Mouse (Mus musculus) induced T-regulatory cell, adult 2 months (primary cell): ENCODE data around the gene Tcam1.

Source experiments
- DNase-seq: peaks from one replicate; pipeline ENCODE4 v3.0.0-alpha.2; 2012; ENCODE audit warnings: low read depth

Tcam1 gene

GRCm38 (mm10) chr11:106276454-106276853 is at the start of gene Tcam1:
Gene Tcam1, plus strand, starts transcription at chr11:106276672.
- peak; percentile 99 for DNase-seq

GRCm38 (mm10) chr11:106233978-106234377 is 42.5 kb upstream of the Tcam1 start:
- DNase-seq = peak; percentile 26

GRCm38 (mm10) chr11:106246834-106247233 is 29.6 kb upstream of the Tcam1 start:
- peak; percentile 63 for DNase-seq

GRCm38 (mm10) chr11:106249326-106249725 is 27.1 kb upstream of the Tcam1 start:
- no peak for DNase-seq

GRCm38 (mm10) chr11:106254767-106255166 is 21.7 kb upstream of the Tcam1 start:
- no peak for DNase-seq

GRCm38 (mm10) chr11:106255174-106255573 is 21.3 kb upstream of the Tcam1 start:
- DNase-seq = no peak

GRCm38 (mm10) chr11:106255685-106256451 is 20.6 kb upstream of the Tcam1 start, which contains the start of the genes Ftsj3 and Psmc5:
Gene Ftsj3, minus strand, starts transcription at chr11:106256079.
Gene Psmc5, plus strand, starts transcription at chr11:106256154.
- peak; percentile 100 for DNase-seq

- no peak for DNase-seq
Measured at GRCm38 (mm10) chr11:106256775-106257174, 19.7 kb upstream of the Tcam1 start.

- DNase-seq = no peak
Measured at GRCm38 (mm10) chr11:106260826-106261450, 15.5 kb upstream of the Tcam1 start.

GRCm38 (mm10) chr11:106263963-106264362 is 12.5 kb upstream of the Tcam1 start:
- no peak for DNase-seq

- no peak for DNase-seq
Measured at GRCm38 (mm10) chr11:106264988-106265387, 11.5 kb upstream of the Tcam1 start.

- no peak for DNase-seq
Measured at GRCm38 (mm10) chr11:106265570-106265969, 10.9 kb upstream of the Tcam1 start.

GRCm38 (mm10) chr11:106266431-106266830 is 10.0 kb upstream of the Tcam1 start:
- no peak for DNase-seq

- DNase-seq = no peak
Measured at GRCm38 (mm10) chr11:106267311-106267852, 9.1 kb upstream of the Tcam1 start.

GRCm38 (mm10) chr11:106267871-106268270 is 8.6 kb upstream of the Tcam1 start:
- no peak for DNase-seq

GRCm38 (mm10) chr11:106268326-106269059 is 8.0 kb upstream of the Tcam1 start:
- no peak for DNase-seq

- DNase-seq = no peak
Measured at GRCm38 (mm10) chr11:106269060-106269431, 7.4 kb upstream of the Tcam1 start.

- DNase-seq = no peak
Measured at GRCm38 (mm10) chr11:106271131-106271793, 5.2 kb upstream of the Tcam1 start.

- DNase-seq = no peak
Measured at GRCm38 (mm10) chr11:106271794-106272643, 4.5 kb upstream of the Tcam1 start.

- DNase-seq = peak; percentile 99
Measured at GRCm38 (mm10) chr11:106272644-106273310, 3.7 kb upstream of the Tcam1 start, which contains the start of gene Smarcd2. Gene Smarcd2, minus strand, starts transcription at chr11:106272972.
